Mouse (Mus musculus) kidney, embryonic 14.5 days (tissue): ENCODE results near the gene Anpep. TPM values are rescaled to one million over a fixed set of nuclear protein-coding genes. Genes with fewer than 3 reads are reported as not detected.

Source experiments
- ATAC-seq: fragments of 200-750 bp; cut with Nextera tagmentation; 2 replicates; pipeline ENCODE4 v1.8.0; 2017; ENCODE audit warnings: moderate number of reproducible peaks, mild to moderate bottlenecking, moderate TSS enrichment, moderate library complexity; ENCODE audit not compliant: low FRiP score, low TSS enrichment
- H3K27ac ChIP-seq: fragments of 300-500 bp; sonication (generic); 2 replicates; pipeline ENCODE4 v1.5.1; 2014; ENCODE audit warnings: low read depth, mild to moderate bottlenecking, low read length, moderate library complexity, mixed read lengths
- H3K27me3 ChIP-seq: fragments of 300-500 bp; sonication (generic); 2 replicates; pipeline ENCODE4 v1.6.1; 2014; ENCODE audit warnings: mild to moderate bottlenecking, low read length; ENCODE audit not compliant: control insufficient read depth, insufficient read depth
- H3K36me3 ChIP-seq: fragments of 300-500 bp; sonication (generic); 2 replicates; pipeline ENCODE4 v1.6.1; 2014; ENCODE audit warnings: low read length, mixed read lengths; ENCODE audit not compliant: control insufficient read depth, insufficient read depth
- H3K4me1 ChIP-seq: fragments of 300-500 bp; sonication (generic); 2 replicates; pipeline ENCODE4 v1.6.1; 2014; ENCODE audit warnings: low read length, mixed read lengths; ENCODE audit not compliant: control insufficient read depth, insufficient read depth
- H3K4me2 ChIP-seq: fragments of 300-500 bp; sonication (generic); replicated peaks from 2 replicates; pipeline ENCODE4 v1.6.1; 2014; ENCODE audit warnings: low read depth, mild to moderate bottlenecking, low read length
- H3K4me3 ChIP-seq: fragments of 300-500 bp; sonication (generic); 2 replicates; pipeline ENCODE4 v1.5.1; 2014; ENCODE audit warnings: mild to moderate bottlenecking, low read length
- H3K9ac ChIP-seq: fragments of 300-500 bp; sonication (generic); 2 replicates; pipeline ENCODE4 v1.6.1; 2014; ENCODE audit warnings: low read depth, mild to moderate bottlenecking, low read length, moderate library complexity
- H3K9me3 ChIP-seq: fragments of 300-500 bp; sonication (generic); 2 replicates; pipeline ENCODE4 v1.6.1; 2016; ENCODE audit warnings: low read length; ENCODE audit not compliant: control insufficient read depth
- WGBS: fragments of 180-500 bp; shearing (Covaris S2); extraction: QIAGEN DNeasy Blood & Tissue Kit; methylation state at CpG from one replicate; pipeline ENCODE4 v1.1.7; 2014; 5-methylcytosine and 5-hydroxymethylcytosine counted together
- polyA plus RNA-seq: library from polyadenylated mRNA; unstranded; fragments of >200 nt; fragmentation: Nextera tagmentation; extraction: Ambion mirVana; gene quantifications from 2 replicates; pipeline ENCODE4 v1.2.1, GENCODE M21; 2014

Anpep gene
- polyA plus RNA-seq, 1 experiment from 2014 or later = 39.0 TPM

GRCm38 (mm10) chr7:79871797-79872345, 11.0 kb upstream of the Anpep start:
- no peak for ATAC-seq
- no peak overlapping the region for H3K4me3 ChIP-seq
- H3K9ac ChIP-seq = no peak overlapping the region
- 85% methylated on average over 6 of the region's 6 CpGs for WGBS
- H3K4me1 ChIP-seq = no peaks in the 10 kb centered on the region
- no peak overlapping the region for H3K4me2 ChIP-seq
- no peaks in the 10 kb centered on the region for H3K27me3 ChIP-seq
- no peaks in the 10 kb centered on the region for H3K9me3 ChIP-seq
- H3K36me3 ChIP-seq = no peaks in the 10 kb centered on the region; the same call in 1 of the 2 replicates
- no peak overlapping the region for H3K27ac ChIP-seq

DNA sequence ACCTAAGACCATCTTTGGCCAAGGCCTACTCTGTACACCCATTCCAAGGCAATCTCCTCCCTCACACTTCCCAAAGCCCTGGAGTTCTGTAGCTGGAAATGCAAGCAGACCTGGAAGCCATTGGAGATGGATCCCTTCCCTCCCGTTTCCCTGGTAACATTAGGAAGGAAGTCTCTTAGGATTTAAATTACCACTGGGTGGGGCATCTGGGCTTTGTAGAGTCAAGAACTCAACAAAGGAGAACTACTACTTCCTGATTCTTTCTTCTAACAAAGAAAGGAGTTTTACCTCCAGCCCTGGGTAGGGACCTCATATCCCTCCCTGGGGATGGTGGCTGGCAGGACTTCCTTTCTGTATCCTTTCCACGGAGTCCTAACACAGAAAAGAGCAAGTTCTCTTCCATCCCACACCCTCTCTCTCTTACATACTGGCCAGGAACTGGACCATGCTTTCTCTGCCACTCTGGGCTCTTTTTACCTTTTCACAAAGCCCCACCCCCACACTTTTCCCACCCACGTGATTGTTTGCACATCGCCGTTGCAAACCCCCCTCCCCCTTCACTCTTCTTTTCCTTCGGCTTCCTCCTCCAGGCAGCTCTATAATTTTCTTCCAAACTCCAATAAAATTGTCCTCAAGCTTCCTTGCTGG, 8.3 kb upstream of the Anpep start:
- H3K4me2 ChIP-seq = no peak overlapping the region
- H3K27ac ChIP-seq = no peak overlapping the region
- ATAC-seq = no peak
- WGBS = 36% methylated on average over 6 of the region's 6 CpGs
- no peaks in the 10 kb centered on the region for H3K9me3 ChIP-seq
- no peaks in the 10 kb centered on the region for H3K36me3 ChIP-seq
- no peak overlapping the region for H3K4me3 ChIP-seq
- H3K9ac ChIP-seq = no peak overlapping the region
- no peaks in the 10 kb centered on the region for H3K27me3 ChIP-seq
- H3K4me1 ChIP-seq = no peaks in the 10 kb centered on the region

- H3K36me3 ChIP-seq = no peaks in the 10 kb centered on the region
- ATAC-seq = no peak
- H3K4me2 ChIP-seq = no peak overlapping the region
- no peak overlapping the region for H3K9ac ChIP-seq
- H3K4me1 ChIP-seq = no peaks in the 10 kb centered on the region
- H3K27me3 ChIP-seq = no peaks in the 10 kb centered on the region
- no peak overlapping the region for H3K27ac ChIP-seq
- H3K4me3 ChIP-seq = no peak overlapping the region
- WGBS = 67% methylated on average over 7 of the region's 7 CpGs
- no peaks in the 10 kb centered on the region for H3K9me3 ChIP-seq
Observed at GRCm38 (mm10) chr7:79868475-79868874, 7.6 kb upstream of the Anpep start.

DNA sequence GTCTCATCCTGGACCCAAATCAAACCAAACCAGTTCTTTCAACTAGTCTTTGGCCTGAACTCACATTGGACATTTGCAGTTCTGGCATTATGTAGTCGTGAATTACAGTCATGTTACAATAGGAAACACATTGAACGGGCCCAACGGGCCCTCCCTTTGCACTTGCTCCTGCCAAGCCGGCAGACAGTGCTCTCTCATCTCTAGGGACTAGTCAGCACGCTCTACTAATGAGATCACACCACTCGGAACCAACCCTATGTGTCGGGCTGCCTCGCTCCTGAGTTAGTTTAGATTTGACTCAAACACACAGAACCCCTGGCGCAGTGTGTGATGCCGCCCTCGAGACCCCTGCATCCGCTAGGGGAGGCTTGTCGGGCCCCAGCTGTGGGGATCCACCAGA, 7.0 kb upstream of the Anpep start:
- Histone ChIP-seq H3K4me2 (no peak overlapping the region), H3K27ac (no peak overlapping the region), H3K4me3 (no peak overlapping the region), H3K9ac (no peak overlapping the region), H3K4me1 (no peaks in the 10 kb centered on the region), H3K27me3 (no peaks in the 10 kb centered on the region), H3K36me3 (no peaks in the 10 kb centered on the region), H3K9me3 (no peaks in the 10 kb centered on the region)
- 77% methylated on average over 13 of the region's 13 CpGs for WGBS
- no peak for ATAC-seq

GRCm38 (mm10) chr7:79866294-79867000, 5.6 kb upstream of the Anpep start:
- Histone ChIP-seq H3K4me3 (no peak overlapping the region), H3K27ac (peak overlapping the region; percentile 42)
- peak; percentile 77 for ATAC-seq

DNA sequence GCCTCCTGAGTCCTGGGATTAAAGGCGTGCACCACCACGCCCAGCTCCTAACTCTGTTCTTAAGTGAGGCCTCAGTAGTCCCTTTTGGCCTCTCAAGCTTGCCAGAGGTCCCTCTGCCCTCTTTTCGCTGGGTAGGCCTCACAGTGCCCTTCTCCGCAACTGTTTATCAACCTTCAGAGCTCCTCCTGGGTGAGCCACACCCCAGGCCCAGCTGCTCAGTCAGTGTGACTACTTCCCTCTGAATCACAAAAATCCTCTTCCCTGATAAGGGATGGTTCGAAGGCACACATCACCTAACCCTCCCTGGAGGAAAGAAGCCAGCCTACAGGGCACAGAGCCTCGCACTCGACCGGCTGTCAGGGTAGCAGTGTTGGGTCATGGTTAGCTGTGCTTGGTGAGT, 935 bp upstream of the Anpep start:
- Histone ChIP-seq H3K4me1 (peaks cover 10% of the 10 kb centered on the region), H3K9me3 (no peaks in the 10 kb centered on the region), H3K27ac (no peak overlapping the region), H3K27me3 (no peaks in the 10 kb centered on the region), H3K36me3 (no peaks in the 10 kb centered on the region), H3K4me3 (no peak overlapping the region), H3K4me2 (no peak overlapping the region), H3K9ac (no peak overlapping the region)
- ATAC-seq = no peak; the same call in 1 of the 2 replicates
- 87% methylated on average over 8 of the region's 8 CpGs for WGBS

More at GRCm38 (mm10) chr7:79866294-79867000, 5.6 kb upstream of the Anpep start:
- Histone ChIP-seq H3K4me1 (no peaks in the 10 kb centered on the region), H3K27me3 (no peaks in the 10 kb centered on the region), H3K9me3 (no peaks in the 10 kb centered on the region), H3K36me3 (no peaks in the 10 kb centered on the region), H3K9ac (no peak overlapping the region), H3K4me2 (no peak overlapping the region)
- WGBS = 62% methylated on average over 3 of the region's 3 CpGs

DNA sequence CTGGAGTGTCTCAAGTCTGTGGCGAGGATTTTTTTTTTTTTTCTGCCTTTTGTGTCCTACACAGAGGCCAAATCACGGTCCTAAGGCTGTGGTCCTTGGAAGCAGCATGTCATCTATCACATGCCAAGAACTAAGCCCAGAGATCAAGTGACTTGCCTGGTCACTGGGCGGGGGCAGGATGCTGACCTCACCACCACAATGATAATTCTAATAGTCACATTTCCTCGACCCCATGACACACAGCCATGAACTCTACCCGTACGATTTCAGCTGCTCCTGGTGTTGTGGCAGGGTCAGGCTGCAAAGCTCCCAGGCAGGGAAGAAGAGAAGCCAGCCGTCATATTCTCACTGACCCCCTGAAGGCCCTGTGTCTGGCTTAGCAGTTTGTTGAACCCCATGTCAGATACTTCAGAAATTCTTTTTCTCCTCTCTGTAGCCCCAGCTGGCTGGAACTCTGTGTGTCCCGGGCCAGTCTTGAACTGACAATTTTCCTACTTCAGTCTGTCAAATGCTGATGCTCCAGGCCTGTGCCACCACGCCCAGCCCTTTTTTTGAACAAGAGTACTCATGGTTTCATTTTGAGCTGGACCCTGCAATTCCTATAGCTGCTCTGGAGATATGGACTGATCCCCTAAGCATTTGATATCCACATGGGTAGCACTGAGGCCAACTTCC, 1.8 kb downstream of the Anpep start:
- Histone ChIP-seq H3K27ac (no peak overlapping the region), H3K4me3 (no peak overlapping the region), H3K4me1 (peaks cover 10% of the 10 kb centered on the region), H3K36me3 (no peaks in the 10 kb centered on the region), H3K4me2 (no peak overlapping the region), H3K9ac (no peak overlapping the region), H3K27me3 (no peaks in the 10 kb centered on the region), H3K9me3 (no peaks in the 10 kb centered on the region)
- no peak for ATAC-seq
- WGBS = 41% methylated on average over 9 of the region's 9 CpGs

- Histone ChIP-seq H3K9ac (no peak overlapping the region), H3K4me1 (peaks cover 10% of the 10 kb centered on the region), H3K36me3 (no peaks in the 10 kb centered on the region), H3K9me3 (no peaks in the 10 kb centered on the region), H3K27ac (no peak overlapping the region), H3K27me3 (no peaks in the 10 kb centered on the region), H3K4me2 (no peak overlapping the region), H3K4me3 (no peak overlapping the region)
- no peak for ATAC-seq
- 57% methylated on average over 11 of the region's 11 CpGs for WGBS
Observed at GRCm38 (mm10) chr7:79858202-79858934, 2.5 kb downstream of the Anpep start.
